Mouse (Mus musculus) gastrocnemius, adult 8-10 months (tissue): Measurements from ENCODE around the gene Trim21. TPM values are rescaled to one million over a fixed set of nuclear protein-coding genes. Genes with fewer than 3 reads are reported as not detected.

Source experiments
- DNase-seq, 2 experiments: peaks; one replicate each; pipeline ENCODE4 v3.0.0; 2022; ENCODE audit warnings: low spot score in 2 of 2
- total RNA-seq, 4 experiments: library from RNA; stranded (reverse); gene quantifications; 2 replicates each; pipeline ENCODE4 v1.2.4; 2022

Trim21 gene
- total RNA-seq, 4 experiments from 2014 or later = 1.9 to 2.5 (median 2.1) TPM

- DNase-seq = no peak
Observed at GRCm38 (mm10) chr7:102508066-102508465, 57.2 kb downstream of the Trim21 start.

Other genes with a start within 250 kb of the Trim21 start
- gene Rrm1, start 123.8 kb downstream of the Trim21 start, total RNA-seq = 10 to 100 TPM; 16.9 to 19.9 (median 17.9) TPM
- gene Olfr543, start 83.8 kb downstream of the Trim21 start, total RNA-seq = not detected
- not detected for gene Olfr544, start 77.2 kb downstream of the Trim21 start, total RNA-seq
- gene Olfr545, start 65.9 kb downstream of the Trim21 start, total RNA-seq = not detected
- not detected for gene Olfr547, start 30.7 kb downstream of the Trim21 start, total RNA-seq
- gene Olfr548-ps1, start 24.6 kb downstream of the Trim21 start, total RNA-seq = not detected
- gene Olfr549, start 15.6 kb downstream of the Trim21 start, total RNA-seq = not detected
- not detected for gene Olfr550, start 6.0 kb upstream of the Trim21 start, total RNA-seq
- gene Olfr551, start 26.4 kb upstream of the Trim21 start, total RNA-seq = not detected
- under 1 TPM in 2 of 4 experiments, not detected in 2; 0.10 to 0.13 TPM for gene Olfr552, start 32.3 kb upstream of the Trim21 start, total RNA-seq
- gene Olfr553, start 52.7 kb upstream of the Trim21 start, total RNA-seq = not detected
- not detected for gene Olfr554, start 72.9 kb upstream of the Trim21 start, total RNA-seq
- not detected for gene Olfr555, start 93.3 kb upstream of the Trim21 start, total RNA-seq
- not detected for gene Olfr556, start 99.4 kb upstream of the Trim21 start, total RNA-seq
- 1 to 10 TPM; 3.8 to 5.3 (median 4.6) TPM for gene Trim68, start 121.8 kb upstream of the Trim21 start, total RNA-seq
- not detected for gene Olfr557, start 130.4 kb upstream of the Trim21 start, total RNA-seq
- 1 to 10 TPM in 2 of 4 experiments, under 1 TPM in 2; 0.75 to 1.1 (median 0.98) TPM for gene Olfr558, start 136.7 kb upstream of the Trim21 start, total RNA-seq
- not detected for gene Olfr33, start 153.6 kb upstream of the Trim21 start, total RNA-seq
- not detected for gene Olfr559, start 162.0 kb upstream of the Trim21 start, total RNA-seq
- gene Olfr560, start 193.9 kb upstream of the Trim21 start, total RNA-seq = not detected
- under 1 TPM in 3 of 4 experiments, not detected in 1; 0.29 to 0.34 (median 0.32) TPM for gene Olfr78, start 194.0 kb upstream of the Trim21 start, total RNA-seq
- not detected for gene Olfr561, start 205.7 kb upstream of the Trim21 start, total RNA-seq
- not detected for gene Olfr564, start 238.0 kb upstream of the Trim21 start, total RNA-seq